Mouse (Mus musculus): ENCODE results near the gene Def8. TPM values are rescaled to one million over a fixed set of nuclear protein-coding genes. Genes with fewer than 3 reads are reported as not detected.

Def8 gene
- polyA plus RNA-seq, 1 experiment: 87.1 TPM

DNA sequence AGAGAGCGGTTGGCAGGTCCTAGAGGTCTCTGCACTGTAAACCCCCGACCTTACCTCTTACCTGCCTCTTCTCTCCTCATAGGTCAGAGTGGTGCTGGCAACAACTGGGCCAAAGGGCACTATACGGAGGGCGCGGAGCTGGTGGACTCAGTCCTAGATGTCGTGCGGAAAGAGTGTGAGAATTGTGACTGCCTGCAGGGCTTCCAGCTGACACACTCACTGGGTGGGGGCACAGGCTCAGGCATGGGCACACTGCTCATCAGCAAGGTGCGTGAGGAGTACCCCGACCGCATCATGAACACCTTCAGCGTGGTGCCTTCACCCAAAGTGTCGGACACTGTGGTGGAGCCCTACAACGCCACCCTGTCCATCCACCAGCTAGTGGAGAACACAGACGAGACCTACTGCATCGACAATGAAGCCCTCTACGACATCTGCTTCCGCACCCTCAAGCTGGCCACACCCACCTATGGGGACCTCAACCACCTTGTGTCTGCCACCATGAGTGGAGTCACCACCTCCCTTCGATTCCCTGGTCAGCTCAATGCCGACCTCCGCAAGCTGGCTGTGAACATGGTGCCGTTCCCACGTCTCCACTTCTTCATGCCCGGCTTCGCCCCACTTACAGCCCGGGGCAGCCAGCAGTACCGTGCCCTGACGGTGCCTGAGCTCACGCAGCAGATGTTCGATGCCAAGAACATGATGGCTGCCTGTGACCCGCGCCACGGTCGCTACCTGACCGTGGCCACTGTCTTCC lies 2.6 kb upstream of the Def8 start:
- TF ChIP-seq POLR2A (IDR thresholded peaks at IDR 0.05; ENCODE audit: low read depth, low read length): no peak
- no peak for TF ChIP-seq CTCF (conservative IDR thresholded peaks at IDR 0.05; ENCODE audit: insufficient read depth, insufficient read length, low read depth, low read length)
- Histone ChIP-seq H3K36me3 (ENCODE audit: control insufficient read depth, insufficient read depth, low read length) (no peaks in the 10 kb centered on the region), H3K27ac (ENCODE audit: insufficient read depth, low read depth, low read length) (no peak overlapping the region), H3K4me1 (ENCODE audit: control insufficient read depth, insufficient read depth, low read length) (peaks cover 4% of the 10 kb centered on the region; the same call in 1 of the 2 replicates), H3K27me3 (replicated peaks; ENCODE audit: control insufficient read depth, insufficient read depth, low read length) (no peaks in the 10 kb centered on the region), H3K4me3 (ENCODE audit: insufficient read depth, low read depth, low read length) (no peak overlapping the region)
- 93% methylated on average over 34 of the region's 34 CpGs for WGBS
- DNase-seq: no peak

DNA sequence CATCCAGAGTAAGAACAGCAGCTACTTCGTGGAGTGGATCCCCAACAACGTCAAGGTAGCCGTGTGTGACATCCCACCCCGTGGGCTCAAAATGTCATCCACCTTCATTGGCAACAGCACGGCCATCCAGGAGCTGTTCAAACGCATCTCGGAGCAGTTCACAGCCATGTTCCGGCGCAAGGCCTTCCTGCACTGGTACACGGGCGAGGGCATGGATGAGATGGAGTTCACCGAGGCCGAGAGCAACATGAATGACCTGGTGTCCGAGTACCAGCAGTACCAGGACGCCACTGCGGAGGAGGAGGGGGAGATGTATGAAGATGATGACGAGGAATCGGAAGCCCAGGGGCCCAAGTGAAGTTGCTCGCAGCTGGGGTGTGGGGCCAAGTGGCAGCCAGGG lies 2.0 kb upstream of the Def8 start:
- no peaks in the 10 kb centered on the region for H3K36me3 ChIP-seq (ENCODE audit: control insufficient read depth, insufficient read depth, low read length)
- no peak overlapping the region for H3K27ac ChIP-seq (ENCODE audit: insufficient read depth, low read depth, low read length)
- DNase-seq: no peak
- no peaks in the 10 kb centered on the region for H3K27me3 ChIP-seq (replicated peaks; ENCODE audit: control insufficient read depth, insufficient read depth, low read length)
- H3K4me1 ChIP-seq (ENCODE audit: control insufficient read depth, insufficient read depth, low read length): peaks cover 4% of the 10 kb centered on the region; the same call in 1 of the 2 replicates
- TF ChIP-seq POLR2A (IDR thresholded peaks at IDR 0.05; ENCODE audit: low read depth, low read length): no peak
- no peak for TF ChIP-seq CTCF (conservative IDR thresholded peaks at IDR 0.05; ENCODE audit: insufficient read depth, insufficient read length, low read depth, low read length)
- H3K4me3 ChIP-seq (ENCODE audit: insufficient read depth, low read depth, low read length): no peak overlapping the region
- 81% methylated on average over 19 of the region's 19 CpGs for WGBS

DNA sequence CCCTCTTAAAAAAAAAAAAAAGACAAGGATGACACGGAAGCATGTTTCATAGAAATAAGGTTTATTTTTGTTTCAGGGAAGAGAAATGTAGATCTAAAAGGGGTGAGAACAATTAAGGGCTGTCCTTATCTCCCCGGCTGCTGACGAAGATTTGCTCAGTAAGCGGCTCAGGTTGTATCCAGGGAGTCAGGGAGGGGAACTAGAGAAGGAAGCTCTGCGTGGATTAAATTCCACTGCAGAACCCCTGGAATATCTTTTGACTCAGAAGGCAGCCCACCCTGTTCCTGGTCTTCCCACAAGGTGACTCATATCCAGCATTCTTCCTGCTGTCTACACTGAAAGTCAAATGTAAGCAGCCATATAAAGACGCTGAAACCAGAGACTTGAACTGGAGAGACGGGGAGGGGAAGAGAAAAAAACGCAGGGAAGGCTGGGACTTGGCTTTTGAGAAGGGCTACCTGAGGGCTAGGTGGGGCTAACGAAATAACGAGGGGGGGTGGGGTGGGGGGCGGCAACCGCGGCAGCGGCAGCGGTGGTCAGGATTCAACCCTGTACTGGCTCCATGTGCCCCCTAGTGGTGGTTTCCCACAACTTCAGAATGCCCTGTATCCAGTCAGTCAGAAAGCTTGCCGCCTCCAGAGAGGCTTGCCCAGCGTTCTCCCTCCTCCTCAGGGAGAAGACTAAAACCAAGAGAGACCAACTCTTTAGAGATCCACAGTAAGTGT lies 1.1 kb upstream of the Def8 start:
- peak; percentile 90 for DNase-seq
- no peak overlapping the region for H3K4me3 ChIP-seq (ENCODE audit: insufficient read depth, low read depth, low read length)

DNA sequence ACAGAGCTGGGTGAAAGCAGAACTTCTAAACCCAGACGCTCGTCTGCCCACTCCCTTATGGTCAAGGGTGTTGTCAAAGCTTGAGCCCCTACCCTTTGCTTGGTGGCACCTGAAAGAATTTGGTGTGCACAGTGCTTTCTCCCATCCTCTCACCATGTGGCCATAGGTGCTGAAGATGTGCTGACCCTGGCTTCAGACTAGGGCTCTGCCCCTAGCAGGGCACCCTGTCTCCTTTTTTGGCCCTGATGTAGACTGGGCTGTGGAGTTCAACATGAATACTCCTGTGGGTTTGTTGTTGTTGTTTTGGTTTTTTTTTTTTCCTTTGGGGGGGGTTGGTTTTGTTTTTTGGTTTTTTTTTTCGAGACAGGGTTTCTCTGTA lies 557 bp upstream of the Def8 start:
- no peak for DNase-seq
- TF ChIP-seq CTCF (conservative IDR thresholded peaks at IDR 0.05; ENCODE audit: insufficient read depth, insufficient read length, low read depth, low read length): no peak
- TF ChIP-seq POLR2A (IDR thresholded peaks at IDR 0.05; ENCODE audit: low read depth, low read length): no peak
- peaks cover 4% of the 10 kb centered on the region; the same call in 1 of the 2 replicates for H3K4me1 ChIP-seq (ENCODE audit: control insufficient read depth, insufficient read depth, low read length)
- no peak overlapping the region for H3K4me3 ChIP-seq (ENCODE audit: insufficient read depth, low read depth, low read length)
- 14% methylated on average over 3 of the region's 3 CpGs for WGBS
- no peaks in the 10 kb centered on the region for H3K36me3 ChIP-seq (ENCODE audit: control insufficient read depth, insufficient read depth, low read length)
- H3K27me3 ChIP-seq (replicated peaks; ENCODE audit: control insufficient read depth, insufficient read depth, low read length): no peaks in the 10 kb centered on the region
- no peak overlapping the region for H3K27ac ChIP-seq (ENCODE audit: insufficient read depth, low read depth, low read length)

More for the DNA sequence above, 1.1 kb upstream of the Def8 start:
- Histone ChIP-seq H3K27me3 (replicated peaks; ENCODE audit: control insufficient read depth, insufficient read depth, low read length) (no peaks in the 10 kb centered on the region), H3K4me1 (ENCODE audit: control insufficient read depth, insufficient read depth, low read length) (peaks cover 4% of the 10 kb centered on the region; the same call in 1 of the 2 replicates), H3K27ac (ENCODE audit: insufficient read depth, low read depth, low read length) (no peak overlapping the region), H3K36me3 (ENCODE audit: control insufficient read depth, insufficient read depth, low read length) (no peaks in the 10 kb centered on the region)
- 10% methylated on average over 17 of the region's 17 CpGs for WGBS
- TF ChIP-seq POLR2A (IDR thresholded peaks at IDR 0.05; ENCODE audit: low read depth, low read length) (no peak), CTCF (conservative IDR thresholded peaks at IDR 0.05; ENCODE audit: insufficient read depth, insufficient read length, low read depth, low read length) (peak; percentile 69)

DNA sequence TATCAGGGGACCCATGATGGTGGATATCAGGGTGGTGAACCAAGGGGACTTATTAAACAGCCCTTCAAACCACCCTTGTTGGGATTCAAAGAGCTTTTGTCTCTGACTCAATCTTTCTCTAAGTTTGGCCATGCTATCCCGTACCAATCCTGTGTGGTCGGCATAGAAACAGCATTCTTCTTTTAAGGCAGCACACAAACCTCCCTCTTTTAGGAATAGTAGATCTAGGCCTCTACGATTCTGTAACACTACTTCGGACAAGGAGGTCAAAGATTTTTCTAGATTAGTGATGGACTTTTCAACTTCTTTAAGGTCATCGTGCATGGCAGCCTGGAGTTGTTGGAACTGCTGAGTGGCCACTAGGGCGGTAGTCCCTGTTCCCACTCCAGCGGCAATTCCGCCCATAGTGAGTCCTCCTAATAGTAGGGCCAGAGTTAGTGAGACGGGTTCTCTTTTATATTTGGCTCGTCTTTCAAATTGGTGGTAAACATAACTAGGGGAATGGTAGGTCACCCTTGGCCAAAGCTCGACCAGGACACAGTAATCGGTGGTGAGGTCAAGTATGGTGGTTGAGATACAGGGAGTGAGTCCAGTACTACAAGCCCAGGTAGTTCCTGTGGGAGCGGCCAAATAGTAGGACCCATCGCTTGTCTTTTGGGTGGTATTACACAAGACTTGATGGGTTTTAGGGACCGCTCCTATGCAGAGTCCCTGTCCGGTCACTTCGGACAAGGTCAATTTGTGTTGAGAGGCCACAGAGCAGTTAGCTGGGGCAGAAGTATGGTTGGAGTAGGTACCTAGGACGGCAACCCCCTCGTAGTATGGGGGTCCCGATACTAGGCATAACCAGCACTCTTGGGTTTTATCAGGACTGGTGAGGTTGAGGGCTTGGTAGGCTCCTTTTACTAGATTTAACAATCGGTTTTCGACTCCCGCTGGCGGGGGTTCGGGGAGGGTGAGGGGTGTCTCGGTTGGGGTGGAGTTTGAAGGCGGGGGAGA lies 3.5 kb downstream of the Def8 start:
- DNase-seq: no peak
- Histone ChIP-seq H3K27ac (ENCODE audit: insufficient read depth, low read depth, low read length) (no peak overlapping the region), H3K36me3 (ENCODE audit: control insufficient read depth, insufficient read depth, low read length) (no peaks in the 10 kb centered on the region), H3K27me3 (replicated peaks; ENCODE audit: control insufficient read depth, insufficient read depth, low read length) (no peaks in the 10 kb centered on the region), H3K4me3 (ENCODE audit: insufficient read depth, low read depth, low read length) (no peak overlapping the region), H3K4me1 (ENCODE audit: control insufficient read depth, insufficient read depth, low read length) (peaks cover 4% of the 10 kb centered on the region; the same call in 1 of the 2 replicates)
- no peak for TF ChIP-seq CTCF (conservative IDR thresholded peaks at IDR 0.05; ENCODE audit: insufficient read depth, insufficient read length, low read depth, low read length)
- TF ChIP-seq POLR2A (IDR thresholded peaks at IDR 0.05; ENCODE audit: low read depth, low read length): no peak
- 97% methylated on average over 27 of the region's 27 CpGs for WGBS

DNA sequence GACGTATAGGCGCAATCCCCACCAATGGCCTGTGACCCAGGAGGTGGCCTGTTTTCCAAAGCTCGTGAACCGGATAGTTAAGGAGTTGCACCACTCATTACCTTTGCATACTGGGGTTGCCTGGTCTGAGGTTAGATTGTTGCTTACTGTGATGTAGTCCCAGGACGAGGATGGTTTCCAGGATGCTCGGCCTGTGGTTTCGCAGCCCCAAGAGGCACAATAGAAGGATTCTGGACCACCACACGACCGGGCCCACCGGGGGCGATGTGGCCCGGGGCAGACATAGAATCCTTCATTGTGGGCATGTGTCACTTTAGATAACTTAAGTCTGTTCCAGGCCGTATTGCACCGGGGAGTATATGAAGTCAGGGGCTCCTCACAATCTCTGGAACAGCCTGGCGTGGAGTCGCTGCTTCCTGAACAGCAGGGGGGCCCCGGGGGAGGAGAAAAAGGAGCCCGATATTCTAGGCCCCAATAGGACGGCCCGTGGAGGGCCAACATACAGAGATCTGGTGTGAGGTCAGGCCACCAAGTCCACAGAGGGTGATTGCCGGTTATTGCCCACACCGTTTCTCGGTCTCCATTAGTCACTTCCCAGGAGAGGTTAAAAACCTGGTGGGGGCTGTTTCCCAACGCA lies 4.4 kb downstream of the Def8 start:
- Histone ChIP-seq H3K4me1 (ENCODE audit: control insufficient read depth, insufficient read depth, low read length) (peaks cover 1% of the 10 kb centered on the region; the same call in 1 of the 2 replicates), H3K27ac (ENCODE audit: insufficient read depth, low read depth, low read length) (no peak overlapping the region), H3K27me3 (replicated peaks; ENCODE audit: control insufficient read depth, insufficient read depth, low read length) (no peaks in the 10 kb centered on the region), H3K36me3 (ENCODE audit: control insufficient read depth, insufficient read depth, low read length) (no peaks in the 10 kb centered on the region), H3K4me3 (ENCODE audit: insufficient read depth, low read depth, low read length) (no peak overlapping the region)
- no peak for DNase-seq
- 98% methylated on average over 24 of the region's 24 CpGs for WGBS
- no peak for TF ChIP-seq POLR2A (IDR thresholded peaks at IDR 0.05; ENCODE audit: low read depth, low read length)
- TF ChIP-seq CTCF (conservative IDR thresholded peaks at IDR 0.05; ENCODE audit: insufficient read depth, insufficient read length, low read depth, low read length): no peak
